Mouse (Mus musculus) Patski (cell line): ENCODE results near the gene Cep112. TPM values are rescaled to one million over a fixed set of nuclear protein-coding genes. Genes with fewer than 3 reads are reported as not detected.

Experiments used
- ATAC-seq: fragments of 100-300 bp; one replicate; pipeline ENCODE4 v1.8.0; 2021
- CTCF ChIA-PET: fragments of 350-600 bp; sonication (Branson Sonifier 250); formaldehyde crosslinking; loops from one replicate; lab custom pipeline; 2022; ENCODE audit warnings: inconsistent platforms; lab: Charles Lee
- POLR2A ChIA-PET: fragments of 350-600 bp; sonication (Branson Sonifier 250); formaldehyde crosslinking; loops from one replicate; lab custom pipeline; 2022; ENCODE audit warnings: antibody characterized with exemption, inconsistent platforms; lab: Charles Lee
- DNase-seq: peaks from one replicate; pipeline ENCODE4 v3.0.0-alpha.2; 2011; ENCODE audit warnings: low read depth, low spot score
- H3K27me3 ChIP-seq: fragments of 371-371 bp; one replicate; pipeline ENCODE4 v1.5.1; 2021
- CTCF ChIP-seq: fragments of 100-300 bp; IDR thresholded peaks from one replicate; pipeline ENCODE4 v1.5.1; 2021
- in situ Hi-C: fragments of 300-500 bp; cut with MboI; formaldehyde crosslinking; loops from 3 replicates; pipeline ENCODE4 v1.11.1; 2018; ENCODE audit warnings: low pct_unique_long_range_greater_than_20kb, mixed read lengths
- polyA plus RNA-seq: library from polyadenylated mRNA; unstranded; gene quantifications from one replicate; pipeline ENCODE4 v1.2.3, GENCODE M21; 2021

Cep112 gene
- polyA plus RNA-seq, 1 experiment from 2014 or later: 9.7 TPM

GRCm38 (mm10) chr11:108429076-108429475, 4.1 kb downstream of the Cep112 start:
- CTCF ChIA-PET: interaction anchor here (0.6 to 2.4 kb wide), 2 partner anchors 12 to 564 kb away, joined by 3 to 5 read pairs; no protein-coding TSS in a partner anchor
- TF ChIP-seq CTCF: no peak
- in situ Hi-C loops: no loop called here
- no peak for DNase-seq
- no peak for ATAC-seq
- POLR2A ChIA-PET: no interaction called here
- H3K27me3 ChIP-seq: no peaks in the 10 kb centered on the region

GRCm38 (mm10) chr11:108443893-108444563, 19.0 kb downstream of the Cep112 start:
- ChIA-PET CTCF (no interaction called here), POLR2A (no interaction called here)
- in situ Hi-C loops: no loop called here
- no peaks in the 10 kb centered on the region for H3K27me3 ChIP-seq
- no peak for TF ChIP-seq CTCF
- ATAC-seq (no peak), DNase-seq (no peak)

- ChIA-PET CTCF (interaction anchor here (1.0 to 1.2 kb wide), 3 partner anchors 343 to 582 kb away, joined by 3 read pairs; no protein-coding TSS in a partner anchor), POLR2A (interaction anchor here (0.6 kb wide), 1 partner anchor 121 kb away, joined by 4 read pairs; no protein-coding TSS in a partner anchor)
- in situ Hi-C loops: no loop called here
These were observed 22.2 kb downstream of the Cep112 start for GRCm38 (mm10) chr11:108447148-108447547.

GRCm38 (mm10) chr11:108449811-108450210, 24.8 kb downstream of the Cep112 start:
- ChIA-PET POLR2A (no interaction called here), CTCF (interaction anchor here (0.6 to 2.6 kb wide), 23 partner anchors 10 to 744 kb away, joined by 3 to 19 read pairs (median 3); no protein-coding TSS in a partner anchor)
- ATAC-seq (no peak), DNase-seq (peak; percentile 22)
- in situ Hi-C loops: loop anchor here (5.0 to 25.0 kb wide), 5 partner anchors 305 to 987 kb away; partner anchors contain the start of gene Amz2
- peak; percentile 94 for TF ChIP-seq CTCF
- H3K27me3 ChIP-seq: no peaks in the 10 kb centered on the region

More at GRCm38 (mm10) chr11:108447148-108447547, 22.2 kb downstream of the Cep112 start:
- DNase-seq: no peak
- H3K27me3 ChIP-seq: no peaks in the 10 kb centered on the region
- ATAC-seq: no peak
- peak; percentile 61 for TF ChIP-seq CTCF

- in situ Hi-C loops: loop anchor here (10.0 to 25.0 kb wide), 2 partner anchors 295 to 978 kb away; partner anchors contain the start of gene Amz2
- no peak for DNase-seq
- ATAC-seq: no peak
- no peaks in the 10 kb centered on the region for H3K27me3 ChIP-seq
- ChIA-PET POLR2A (no interaction called here), CTCF (interaction anchor here (2.2 kb wide), 1 partner anchor 9 kb away, joined by 9 read pairs; no protein-coding TSS in a partner anchor)
- TF ChIP-seq CTCF: no peak
These were observed 34.6 kb downstream of the Cep112 start for GRCm38 (mm10) chr11:108459599-108459998.

- DNase-seq (no peak), ATAC-seq (no peak)
- H3K27me3 ChIP-seq: no peaks in the 10 kb centered on the region
- ChIA-PET POLR2A (no interaction called here), CTCF (no interaction called here)
- no peak for TF ChIP-seq CTCF
- in situ Hi-C loops: loop anchor here (25.0 kb wide), 1 partner anchor 973 kb away; the partner anchor contains the start of gene Amz2
These were observed 39.1 kb downstream of the Cep112 start for GRCm38 (mm10) chr11:108464138-108464537.

GRCm38 (mm10) chr11:108464715-108465301, 39.8 kb downstream of the Cep112 start:
- ATAC-seq (no peak), DNase-seq (no peak)
- no peak for TF ChIP-seq CTCF
- CTCF ChIA-PET: no interaction called here
- H3K27me3 ChIP-seq: no peaks in the 10 kb centered on the region
- in situ Hi-C loops: loop anchor here (25.0 kb wide), 1 partner anchor 972 kb away; the partner anchor contains the start of gene Amz2
- POLR2A ChIA-PET: no interaction called here

- no peak for TF ChIP-seq CTCF
- DNase-seq (no peak), ATAC-seq (no peak)
- H3K27me3 ChIP-seq: no peaks in the 10 kb centered on the region
- in situ Hi-C loops: no loop called here
- ChIA-PET CTCF (no interaction called here), POLR2A (no interaction called here)
These were observed 50.7 kb downstream of the Cep112 start for GRCm38 (mm10) chr11:108475738-108476137.

GRCm38 (mm10) chr11:108476226-108476625, 51.2 kb downstream of the Cep112 start:
- ChIA-PET POLR2A (no interaction called here), CTCF (no interaction called here)
- DNase-seq: no peak
- in situ Hi-C loops: no loop called here
- H3K27me3 ChIP-seq: no peaks in the 10 kb centered on the region
- no peak for TF ChIP-seq CTCF
- ATAC-seq: no peak

GRCm38 (mm10) chr11:108483976-108484375, 59.0 kb downstream of the Cep112 start:
- DNase-seq (no peak), ATAC-seq (no peak)
- ChIA-PET CTCF (no interaction called here), POLR2A (no interaction called here)
- in situ Hi-C loops: no loop called here
- no peaks in the 10 kb centered on the region for H3K27me3 ChIP-seq
- TF ChIP-seq CTCF: no peak

- ATAC-seq (no peak), DNase-seq (no peak)
- H3K27me3 ChIP-seq: no peaks in the 10 kb centered on the region
- CTCF ChIA-PET: interaction anchor here (1.7 kb wide), 1 partner anchor 9 kb away, joined by 5 read pairs; no protein-coding TSS in a partner anchor
- POLR2A ChIA-PET: no interaction called here
- TF ChIP-seq CTCF: no peak
- in situ Hi-C loops: no loop called here
These were observed 63.3 kb downstream of the Cep112 start for GRCm38 (mm10) chr11:108488256-108488655.
